Mouse (Mus musculus): ENCODE results near the gene Serpinb1a. TPM values are rescaled to one million over a fixed set of nuclear protein-coding genes. Genes with fewer than 3 reads are reported as not detected.
A peak's percentile ranks its signal among the peaks of the same experiment; 100 is the strongest.

The Serpinb1a gene
- polyA plus RNA-seq, 1 experiment from 2014 or later: 2.9 TPM

- H3K27me3 ChIP-seq: no peaks in the 10 kb centered on the region
- ATAC-seq (no peak), DNase-seq (ENCODE audit: low read depth, low spot score) (no peak)
- POLR2A ChIA-PET: no interaction called here
- CTCF ChIA-PET: interaction anchor here (1.1 kb wide), 1 partner anchor 14 kb away, joined by 3 read pairs; no protein-coding TSS in a partner anchor
- no peak for TF ChIP-seq CTCF (IDR thresholded peaks at IDR 0.05)
- in situ Hi-C loops (cut with MboI; ENCODE audit: low pct_unique_long_range_greater_than_20kb): no loop called here
Observed at GRCm38 (mm10) chr13:32849092-32849491, 1.9 kb downstream of the Serpinb1a start.

DNA sequence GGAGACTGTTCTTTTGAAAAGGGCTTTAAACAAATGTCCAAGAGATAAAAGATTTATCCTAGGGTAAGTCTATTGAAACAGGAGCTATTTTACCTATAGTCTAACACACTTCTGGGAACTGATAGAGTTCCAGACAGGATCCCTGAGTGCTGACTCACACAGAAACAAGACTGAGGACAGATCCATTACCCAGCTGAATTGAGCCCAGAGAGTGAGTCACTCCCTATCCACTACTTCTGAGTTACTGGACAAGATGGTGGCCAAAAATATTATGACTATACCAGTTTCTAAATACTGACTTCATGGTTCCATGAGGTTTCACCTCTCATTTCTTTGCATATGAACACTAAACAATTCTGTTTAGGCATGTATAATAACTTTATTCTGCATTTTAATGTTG lies 4.8 kb downstream of the Serpinb1a start:
- in situ Hi-C loops (cut with MboI; ENCODE audit: low pct_unique_long_range_greater_than_20kb): no loop called here
- POLR2A ChIA-PET: no interaction called here

GRCm38 (mm10) chr13:32841349-32841748 lies 9.6 kb downstream of the Serpinb1a start:
- CTCF ChIA-PET: no interaction called here
- no peaks in the 10 kb centered on the region for H3K27me3 ChIP-seq
- POLR2A ChIA-PET: no interaction called here
- ATAC-seq (no peak), DNase-seq (ENCODE audit: low read depth, low spot score) (no peak)
- in situ Hi-C loops (cut with MboI; ENCODE audit: low pct_unique_long_range_greater_than_20kb): no loop called here
- TF ChIP-seq CTCF (IDR thresholded peaks at IDR 0.05): no peak

More for the DNA sequence above, 4.8 kb downstream of the Serpinb1a start:
- DNase-seq (ENCODE audit: low read depth, low spot score) (no peak), ATAC-seq (no peak)
- TF ChIP-seq CTCF (IDR thresholded peaks at IDR 0.05): no peak
- CTCF ChIA-PET: interaction anchor here (1.9 kb wide), 1 partner anchor 10 kb away, joined by 4 read pairs; no protein-coding TSS in a partner anchor
- H3K27me3 ChIP-seq: no peaks in the 10 kb centered on the region

GRCm38 (mm10) chr13:32839314-32839713 lies 11.7 kb downstream of the Serpinb1a start:
- ATAC-seq: no peak
- TF ChIP-seq CTCF (IDR thresholded peaks at IDR 0.05): no peak
- ChIA-PET POLR2A (no interaction called here), CTCF (interaction anchor here (0.7 to 1.2 kb wide), 2 partner anchors 11 to 148 kb away, joined by 3 read pairs; no protein-coding TSS in a partner anchor)
- H3K27me3 ChIP-seq: no peaks in the 10 kb centered on the region
- in situ Hi-C loops (cut with MboI; ENCODE audit: low pct_unique_long_range_greater_than_20kb): no loop called here
- DNase-seq (ENCODE audit: low read depth, low spot score): no peak

- ATAC-seq (no peak), DNase-seq (ENCODE audit: low read depth, low spot score) (no peak)
- ChIA-PET CTCF (no interaction called here), POLR2A (no interaction called here)
- TF ChIP-seq CTCF (IDR thresholded peaks at IDR 0.05): no peak
- no peaks in the 10 kb centered on the region for H3K27me3 ChIP-seq
- in situ Hi-C loops (cut with MboI; ENCODE audit: low pct_unique_long_range_greater_than_20kb): no loop called here
Observed at GRCm38 (mm10) chr13:32834513-32834912, 16.5 kb downstream of the Serpinb1a start.

- in situ Hi-C loops (cut with MboI; ENCODE audit: low pct_unique_long_range_greater_than_20kb): no loop called here
Observed at GRCm38 (mm10) chr13:32833237-32833636, 17.7 kb downstream of the Serpinb1a start.

DNA sequence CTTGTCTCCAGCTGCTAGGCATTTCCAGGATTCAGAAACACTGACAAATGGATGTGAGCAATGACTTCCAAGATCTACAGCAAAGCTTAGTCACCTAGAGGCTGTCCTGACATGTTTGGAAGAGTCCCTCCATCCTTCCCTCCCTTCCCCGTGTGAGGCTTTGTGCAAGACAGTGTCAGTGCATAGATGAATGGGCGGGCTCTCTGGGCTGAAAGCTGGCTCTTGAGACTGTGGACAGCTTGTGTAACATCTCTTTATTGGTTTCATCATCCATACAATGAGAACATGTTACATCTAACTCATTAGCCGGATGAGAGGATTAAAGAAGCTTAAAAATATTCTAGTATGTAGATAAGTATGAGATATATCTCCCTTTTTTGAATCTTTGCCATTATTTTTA lies 18.2 kb downstream of the Serpinb1a start:
- no peak for ATAC-seq
- in situ Hi-C loops (cut with MboI; ENCODE audit: low pct_unique_long_range_greater_than_20kb): no loop called here
- no peak for TF ChIP-seq CTCF (IDR thresholded peaks at IDR 0.05)
- DNase-seq (ENCODE audit: low read depth, low spot score): no peak
- POLR2A ChIA-PET: interaction anchor here (1.2 kb wide), 1 partner anchor 19 kb away, joined by 3 read pairs; no protein-coding TSS in a partner anchor
- H3K27me3 ChIP-seq: no peaks in the 10 kb centered on the region
- CTCF ChIA-PET: interaction anchor here (1.0 to 1.4 kb wide), 2 partner anchors 24 to 53 kb away, joined by 3 read pairs; no protein-coding TSS in a partner anchor

More at GRCm38 (mm10) chr13:32833237-32833636, 17.7 kb downstream of the Serpinb1a start:
- DNase-seq (ENCODE audit: low read depth, low spot score) (no peak), ATAC-seq (no peak)
- ChIA-PET CTCF (interaction anchor here (1.0 to 1.4 kb wide), 2 partner anchors 24 to 53 kb away, joined by 3 read pairs; no protein-coding TSS in a partner anchor), POLR2A (interaction anchor here (1.2 kb wide), 1 partner anchor 20 kb away, joined by 3 read pairs; no protein-coding TSS in a partner anchor)
- TF ChIP-seq CTCF (IDR thresholded peaks at IDR 0.05): no peak
- no peaks in the 10 kb centered on the region for H3K27me3 ChIP-seq

GRCm38 (mm10) chr13:32831505-32832273 lies 19.3 kb downstream of the Serpinb1a start:
- ChIA-PET CTCF (interaction anchor here (1.2 to 1.4 kb wide), 2 partner anchors 11 to 25 kb away, joined by 3 read pairs; no protein-coding TSS in a partner anchor), POLR2A (no interaction called here)
- no peak for TF ChIP-seq CTCF (IDR thresholded peaks at IDR 0.05)
- no peaks in the 10 kb centered on the region for H3K27me3 ChIP-seq
- in situ Hi-C loops (cut with MboI; ENCODE audit: low pct_unique_long_range_greater_than_20kb): no loop called here
- ATAC-seq (no peak), DNase-seq (ENCODE audit: low read depth, low spot score) (no peak)

DNA sequence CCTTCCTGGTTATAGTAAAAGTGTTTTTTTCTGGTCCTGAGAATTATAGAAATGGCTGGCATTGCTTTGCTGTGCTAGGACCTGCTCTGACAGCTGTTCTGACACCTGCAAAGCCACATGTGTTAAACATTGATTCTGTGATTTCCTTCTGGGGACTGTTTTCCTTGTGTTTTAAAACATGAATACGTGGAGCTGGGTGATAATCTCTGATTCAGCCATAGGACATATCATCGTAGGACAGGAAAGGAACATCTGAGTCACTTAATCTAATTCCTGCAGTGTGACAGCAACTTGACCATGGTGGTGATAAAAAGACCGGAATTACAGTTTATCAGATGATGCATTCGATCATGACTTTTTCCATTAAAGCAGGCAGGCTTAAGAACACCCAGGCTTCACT lies 22.1 kb downstream of the Serpinb1a start:
- POLR2A ChIA-PET: no interaction called here
- CTCF ChIA-PET: interaction anchor here (0.9 kb wide), 1 partner anchor 1167 kb away, joined by 4 read pairs; no protein-coding TSS in a partner anchor
- in situ Hi-C loops (cut with MboI; ENCODE audit: low pct_unique_long_range_greater_than_20kb): no loop called here
- H3K27me3 ChIP-seq: no peaks in the 10 kb centered on the region
- ATAC-seq (no peak), DNase-seq (ENCODE audit: low read depth, low spot score) (no peak)
- no peak for TF ChIP-seq CTCF (IDR thresholded peaks at IDR 0.05)

DNA sequence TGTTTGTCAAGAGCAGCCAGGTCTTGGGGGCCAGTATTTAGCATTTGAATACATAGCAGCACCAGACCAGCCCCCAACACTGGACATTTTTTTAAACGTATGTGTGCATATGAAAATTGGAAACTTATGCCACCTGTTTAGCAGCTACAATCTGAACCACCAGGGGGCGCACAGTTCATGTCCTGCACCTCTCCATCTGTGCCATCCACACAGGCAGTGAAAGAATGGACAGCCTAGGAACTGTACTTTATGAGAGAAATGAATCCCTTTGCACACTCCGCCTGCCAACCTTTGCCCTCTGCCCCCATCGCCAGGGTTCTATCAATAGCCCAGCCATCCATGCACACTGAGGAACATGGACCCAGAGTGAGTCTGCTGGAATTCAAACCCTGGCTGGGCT lies 23.0 kb downstream of the Serpinb1a start:
- peak; percentile 84 for TF ChIP-seq CTCF (IDR thresholded peaks at IDR 0.05)
- ATAC-seq: no peak
- POLR2A ChIA-PET: no interaction called here
- H3K27me3 ChIP-seq: no peaks in the 10 kb centered on the region
- CTCF ChIA-PET: interaction anchor here (0.8 to 2.4 kb wide), 6 partner anchors 9 to 60 kb away, joined by 3 to 9 read pairs (median 4); partner anchors contain the start of genes D930007J09Rik and Wrnip1
- no peak for DNase-seq (ENCODE audit: low read depth, low spot score)
- in situ Hi-C loops (cut with MboI; ENCODE audit: low pct_unique_long_range_greater_than_20kb): no loop called here

Measured in Patski (cell line).